Mouse (Mus musculus) ZHBTc4 (cell line): Measurements from ENCODE around the gene 4930402F06Rik.

Source experiments
- DNase-seq: peaks from one replicate; pipeline ENCODE4 v3.0.0-alpha.2; 2011; ENCODE audit warnings: low read depth, low spot score

Gene 4930402F06Rik

GRCm38 (mm10) chr2:35417231-35417630, 20.3 kb upstream of the 4930402F06Rik start:
- DNase-seq: no peak

- DNase-seq: no peak
Observed at GRCm38 (mm10) chr2:35416473-35416872, 19.5 kb upstream of the 4930402F06Rik start.

GRCm38 (mm10) chr2:35412810-35413209, 15.8 kb upstream of the 4930402F06Rik start:
- DNase-seq: no peak

- DNase-seq: no peak
Observed at GRCm38 (mm10) chr2:35412246-35412645, 15.3 kb upstream of the 4930402F06Rik start.

GRCm38 (mm10) chr2:35411640-35412190, 14.7 kb upstream of the 4930402F06Rik start:
- DNase-seq: no peak

- no peak for DNase-seq
Observed at GRCm38 (mm10) chr2:35409466-35409865, 12.5 kb upstream of the 4930402F06Rik start.

GRCm38 (mm10) chr2:35408409-35409110, 11.6 kb upstream of the 4930402F06Rik start:
- no peak for DNase-seq

GRCm38 (mm10) chr2:35407878-35408277, 10.9 kb upstream of the 4930402F06Rik start:
- no peak for DNase-seq

GRCm38 (mm10) chr2:35407266-35407665, 10.3 kb upstream of the 4930402F06Rik start:
- DNase-seq: no peak

GRCm38 (mm10) chr2:35406611-35407010, 9.6 kb upstream of the 4930402F06Rik start:
- DNase-seq: no peak

GRCm38 (mm10) chr2:35402391-35402790, 5.4 kb upstream of the 4930402F06Rik start:
- no peak for DNase-seq

- no peak for DNase-seq
Observed at GRCm38 (mm10) chr2:35400739-35401138, 3.8 kb upstream of the 4930402F06Rik start.

GRCm38 (mm10) chr2:35398184-35398828, 1.3 kb upstream of the 4930402F06Rik start:
- peak; percentile 12 for DNase-seq

GRCm38 (mm10) chr2:35397590-35398173, 707 bp upstream of the 4930402F06Rik start:
- peak; percentile 73 for DNase-seq

GRCm38 (mm10) chr2:35385441-35385871, 11.5 kb downstream of the 4930402F06Rik start:
- DNase-seq: no peak

- DNase-seq: no peak
Observed at GRCm38 (mm10) chr2:35379306-35379705, 17.7 kb downstream of the 4930402F06Rik start.

GRCm38 (mm10) chr2:35377600-35377999, 19.4 kb downstream of the 4930402F06Rik start:
- no peak for DNase-seq

GRCm38 (mm10) chr2:35373003-35373402, 24.0 kb downstream of the 4930402F06Rik start:
- DNase-seq: peak; percentile 47

GRCm38 (mm10) chr2:35370686-35371085, 26.3 kb downstream of the 4930402F06Rik start:
- peak; percentile 67 for DNase-seq

- DNase-seq: no peak
Observed at GRCm38 (mm10) chr2:35367629-35368028, 29.3 kb downstream of the 4930402F06Rik start, which contains the start of gene 4930568D16Rik. Gene 4930568D16Rik, minus strand, starts transcription at chr2:35367729.

- peak; percentile 30 for DNase-seq
Observed at GRCm38 (mm10) chr2:35349184-35349583, 47.8 kb downstream of the 4930402F06Rik start.

GRCm38 (mm10) chr2:35345984-35346383, 51.0 kb downstream of the 4930402F06Rik start:
- no peak for DNase-seq
